Mouse (Mus musculus): Measurements from ENCODE around the gene Zc3h15. TPM values are rescaled to one million over a fixed set of nuclear protein-coding genes. Genes with fewer than 3 reads are reported as not detected.
"Not testable (repeated sequence)": the region's sequence is repeated elsewhere in the genome, so short reads cannot be mapped to it uniquely, and the experiment has no call there.

Gene Zc3h15
- total RNA-seq (2022) = 100 to 1,000 TPM; 123 to 138 (median 133) TPM

- DNase-seq (ENCODE audit: low spot score in 2 of 2) = peak; percentile 85 to 90
These were observed at the start of gene Zc3h15 for GRCm38 (mm10) chr2:83644276-83645252. TSS of gene Zc3h15 (plus strand) at chr2:83644435.

DNA sequence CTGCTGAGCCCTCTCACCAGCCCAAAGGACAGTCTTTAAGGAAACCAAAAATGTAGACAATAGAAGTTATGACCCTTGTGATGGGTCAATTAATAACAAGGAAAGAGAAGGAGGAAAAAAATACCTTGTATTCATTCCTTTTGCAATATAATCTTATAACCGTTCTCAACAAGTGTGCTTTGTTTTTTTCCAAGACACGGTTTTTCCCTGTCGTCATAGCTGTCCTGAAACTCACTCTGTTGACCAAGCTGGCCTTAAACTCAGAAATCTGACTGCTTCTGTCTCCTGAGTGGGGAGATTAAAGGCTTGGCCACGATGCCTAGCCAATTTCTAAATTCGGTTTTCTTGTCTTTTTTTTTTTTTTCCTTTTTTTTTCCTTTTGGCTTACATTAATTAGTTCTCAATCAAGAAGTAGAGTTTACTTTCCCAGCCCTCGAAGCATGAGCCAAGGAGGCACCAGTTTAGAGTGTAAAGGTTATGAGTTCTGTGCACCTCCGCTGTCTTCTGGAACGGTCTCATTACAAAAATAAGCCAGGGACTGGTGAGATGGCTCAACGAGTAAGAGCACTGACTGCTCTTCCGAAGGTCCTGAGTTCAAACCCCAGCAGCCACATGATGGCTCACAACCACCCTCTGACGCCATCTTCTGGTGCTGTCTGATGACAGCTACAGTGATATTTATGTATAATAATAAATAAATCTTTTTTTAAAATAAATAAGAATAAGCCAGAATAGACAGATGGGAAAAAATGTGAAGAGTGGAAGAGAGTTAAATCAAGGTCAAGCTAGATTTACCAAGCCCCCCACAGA is 23.5 kb upstream of the Zc3h15 start:
- DNase-seq (ENCODE audit: low spot score in 2 of 2) = no peak

- DNase-seq (ENCODE audit: low spot score in 2 of 2) = no peak
These were observed 22.7 kb upstream of the Zc3h15 start for GRCm38 (mm10) chr2:83621511-83621910.

- no peak for DNase-seq (ENCODE audit: low spot score in 2 of 2)
These were observed 21.4 kb upstream of the Zc3h15 start for GRCm38 (mm10) chr2:83622792-83623191.

DNA sequence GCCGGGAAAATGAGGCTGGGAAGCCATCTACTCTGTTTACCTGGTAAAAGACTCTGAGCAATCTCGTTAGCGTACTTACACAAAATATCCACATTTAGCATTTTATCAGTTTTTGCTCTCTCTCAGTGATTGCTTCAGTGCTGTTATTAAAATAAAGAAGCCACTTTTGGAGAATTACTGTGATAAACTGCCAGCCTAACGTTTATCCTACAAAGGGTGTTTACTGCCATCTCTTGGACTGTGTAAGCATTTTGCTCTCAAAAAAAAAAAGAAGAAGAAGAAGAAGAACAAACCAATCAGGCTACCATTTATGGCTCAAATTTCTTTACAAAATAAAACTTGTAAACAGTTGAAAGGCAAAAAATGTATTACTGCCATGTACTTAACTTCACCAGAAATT is 20.2 kb upstream of the Zc3h15 start:
- no peak for DNase-seq (ENCODE audit: low spot score in 2 of 2)

DNA sequence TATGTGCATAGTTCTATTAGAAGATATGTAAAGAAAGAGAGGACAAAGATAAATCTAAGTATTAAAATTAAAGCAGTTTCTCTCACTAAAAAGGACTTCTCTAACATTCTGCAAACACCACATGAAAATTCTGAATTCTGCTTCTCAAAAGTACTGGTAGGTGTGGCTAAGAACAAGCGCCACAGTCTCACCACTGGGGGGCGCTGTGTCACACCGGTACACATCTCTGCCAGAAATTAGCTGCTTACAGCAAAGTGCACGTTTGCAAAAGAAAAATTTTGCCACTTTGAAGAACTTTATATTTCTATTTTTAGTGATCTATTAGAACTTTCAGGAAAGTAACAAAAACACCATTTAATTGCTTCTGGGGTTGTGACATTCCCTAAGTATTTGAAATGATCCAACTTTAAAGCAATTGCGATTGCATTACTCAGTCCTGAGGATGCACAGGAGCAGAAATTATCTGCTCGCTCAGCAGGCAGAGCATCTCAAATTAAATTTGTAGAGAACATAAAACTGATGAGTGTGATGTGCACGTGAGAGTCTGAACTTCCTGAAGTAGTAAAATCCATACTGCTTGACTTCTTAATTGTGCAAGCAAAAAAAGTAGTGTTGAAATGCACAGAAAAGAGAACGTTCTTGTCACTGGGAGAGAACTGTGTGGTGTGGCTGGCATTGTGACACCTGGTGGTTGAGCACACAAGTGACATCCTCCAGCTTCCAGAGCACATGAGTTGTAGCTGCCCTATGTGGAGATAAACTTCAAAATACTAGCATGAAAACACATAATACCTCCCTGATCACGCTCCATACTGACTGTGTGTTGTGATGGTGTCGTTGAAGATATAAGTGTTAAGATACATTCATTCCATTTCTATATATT is 18.8 kb upstream of the Zc3h15 start:
- peak; percentile 24 to 25 for DNase-seq (ENCODE audit: low spot score in 2 of 2)

DNA sequence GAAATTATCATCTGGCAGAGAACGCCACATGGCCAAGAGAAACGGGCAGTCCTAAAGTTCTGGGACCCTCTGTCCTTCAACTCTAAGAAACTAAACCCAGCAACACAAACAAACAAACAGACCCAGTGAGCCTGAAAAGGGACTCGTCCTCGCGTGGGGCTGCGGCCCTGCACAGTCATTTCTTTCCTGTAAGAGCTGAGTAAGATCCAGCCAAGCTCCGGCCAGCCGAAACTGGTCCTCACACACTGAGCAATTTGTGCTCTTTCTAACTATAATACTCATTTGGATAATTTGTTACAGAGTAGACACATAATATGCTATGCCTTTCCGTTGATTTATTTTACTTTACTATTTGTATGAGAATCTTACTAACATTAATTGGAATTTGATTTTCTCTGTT is 17.4 kb upstream of the Zc3h15 start:
- DNase-seq (ENCODE audit: low spot score in 2 of 2) = no peak

DNA sequence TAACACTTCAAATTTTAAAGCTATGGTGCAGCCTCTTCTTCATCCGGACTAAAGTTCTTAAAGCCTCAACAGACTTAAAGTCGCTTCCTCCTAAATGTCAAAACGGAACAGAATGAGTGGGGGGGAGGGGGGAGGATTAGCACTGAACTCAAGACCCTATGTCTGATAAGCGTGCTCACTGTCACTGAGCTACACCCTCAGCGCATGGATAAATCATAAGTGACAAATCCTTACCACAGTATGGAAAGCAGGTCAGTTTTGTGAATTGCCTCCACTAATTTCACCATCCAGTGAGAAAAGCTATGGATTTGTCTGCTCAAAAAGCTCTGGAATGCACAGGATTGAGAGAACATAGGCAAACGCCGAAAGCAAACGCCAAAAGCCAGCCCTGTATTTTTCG is 16.7 kb upstream of the Zc3h15 start:
- no peak for DNase-seq (ENCODE audit: low spot score in 2 of 2)

GRCm38 (mm10) chr2:83627932-83628331 is 16.3 kb upstream of the Zc3h15 start:
- no peak for DNase-seq (ENCODE audit: low spot score in 2 of 2)

GRCm38 (mm10) chr2:83641993-83642392 is 2.2 kb upstream of the Zc3h15 start:
- DNase-seq (ENCODE audit: low spot score in 2 of 2) = no peak

DNA sequence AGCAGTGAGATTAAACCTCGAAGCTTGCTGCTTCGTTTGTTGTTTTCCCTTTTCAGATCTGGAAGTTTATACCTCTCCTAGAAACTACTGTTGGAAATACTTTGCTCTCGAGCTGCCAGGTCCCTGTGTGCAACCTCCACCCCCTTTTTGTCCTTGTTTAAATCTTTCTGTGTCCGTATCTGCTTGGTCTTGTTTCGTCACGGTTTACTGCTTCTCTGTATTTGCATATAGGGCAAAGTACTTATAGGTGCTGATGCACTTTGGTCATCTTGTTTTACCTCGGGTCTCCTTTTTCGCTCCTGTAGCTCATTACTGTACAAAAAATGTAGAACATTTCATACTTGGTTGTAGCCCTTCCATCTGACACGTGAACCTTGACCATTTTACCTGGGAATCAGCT is 4.7 kb downstream of the Zc3h15 start:
- DNase-seq (ENCODE audit: low spot score in 2 of 2) = no peak

DNA sequence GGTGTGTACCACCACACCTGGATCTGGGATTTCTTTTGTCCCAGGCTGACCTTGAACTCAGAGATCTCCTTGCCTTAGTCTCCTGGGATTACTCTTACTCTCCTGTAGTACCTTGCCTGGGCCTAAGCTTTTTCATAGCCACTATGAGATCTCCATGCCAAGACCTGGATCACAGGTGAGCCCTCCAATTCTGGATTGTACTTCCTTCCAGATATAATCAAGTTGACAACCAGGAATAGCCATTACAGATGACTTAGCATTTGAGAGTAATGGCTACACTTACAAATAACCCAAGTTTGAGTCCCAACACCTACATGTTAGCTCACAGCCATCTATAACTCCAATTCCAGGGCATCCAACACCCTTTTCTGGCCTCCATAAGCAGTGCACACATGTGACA is 8.4 kb downstream of the Zc3h15 start:
- DNase-seq (ENCODE audit: low spot score in 2 of 2) = no peak

- DNase-seq (ENCODE audit: low spot score in 2 of 2) = no peak
These were observed 15.0 kb downstream of the Zc3h15 start for GRCm38 (mm10) chr2:83659279-83659678.

GRCm38 (mm10) chr2:83660114-83660513 is 15.9 kb downstream of the Zc3h15 start:
- no peak for DNase-seq (ENCODE audit: low spot score in 2 of 2)

DNA sequence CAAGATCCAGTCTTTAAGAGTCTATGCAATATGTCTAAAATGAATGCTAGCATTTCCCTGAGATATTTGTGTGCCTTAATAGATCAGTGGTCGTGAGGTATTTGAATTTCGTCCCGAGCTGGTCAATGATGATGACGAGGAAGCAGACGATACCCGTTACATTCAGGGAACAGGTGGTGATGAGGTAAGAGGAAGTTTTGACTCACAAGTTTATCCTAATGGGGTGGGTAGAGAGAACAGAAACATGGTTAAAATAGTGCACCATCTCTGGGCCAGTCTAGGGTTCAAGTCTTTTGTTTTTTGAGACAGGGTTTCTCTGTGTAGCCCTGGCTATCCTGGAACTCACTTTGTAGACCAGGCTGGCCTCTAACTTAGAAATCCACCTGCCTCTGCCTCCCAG is 17.1 kb downstream of the Zc3h15 start:
- DNase-seq (ENCODE audit: low spot score in 2 of 2) = no peak

- DNase-seq (ENCODE audit: low spot score in 2 of 2) = not testable (repeated sequence)
These were observed 20.8 kb downstream of the Zc3h15 start for GRCm38 (mm10) chr2:83665051-83665450.

GRCm38 (mm10) chr2:83667430-83667829 is 23.2 kb downstream of the Zc3h15 start:
- no peak for DNase-seq (ENCODE audit: low spot score in 2 of 2)

DNA sequence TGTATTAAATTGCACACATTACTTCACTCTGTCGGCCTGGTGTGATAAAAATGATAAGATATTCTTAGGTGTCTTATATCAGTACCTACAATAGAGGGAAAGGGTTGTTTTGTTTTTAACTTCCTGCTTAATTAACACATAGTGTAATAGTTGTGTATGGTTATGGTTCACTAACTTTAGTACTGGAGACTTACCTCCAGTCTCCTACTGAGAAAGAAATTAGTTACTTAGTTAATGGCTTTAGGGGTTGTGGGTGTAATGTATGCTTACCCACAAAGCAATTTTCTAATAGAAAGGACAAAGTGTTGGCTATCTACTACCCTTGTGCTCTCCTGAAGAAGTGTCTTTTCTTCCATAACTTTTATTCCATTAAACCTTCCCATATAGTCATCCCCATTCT is 23.8 kb downstream of the Zc3h15 start:
- DNase-seq (ENCODE audit: low spot score in 2 of 2) = no peak

DNA sequence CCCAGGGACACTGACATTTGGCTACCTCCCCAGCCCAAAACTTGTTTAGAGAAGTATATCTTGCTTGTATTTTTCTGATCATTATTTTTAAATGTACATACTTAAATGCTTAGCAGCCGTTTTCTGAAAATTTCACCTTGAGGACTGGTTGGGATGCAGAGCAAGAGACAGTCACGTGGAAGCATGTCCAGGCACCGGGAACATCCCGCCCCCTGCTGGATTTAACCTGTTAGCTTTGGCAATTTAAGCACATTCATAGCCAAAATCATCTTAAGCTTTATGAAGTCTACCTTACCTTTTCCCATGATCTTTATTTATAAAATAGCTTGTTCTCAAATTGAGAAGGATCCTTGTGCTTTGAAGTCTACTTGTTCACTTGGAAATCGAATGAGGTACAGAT is 25.8 kb downstream of the Zc3h15 start:
- no peak for DNase-seq (ENCODE audit: low spot score in 2 of 2)

- peak in 1 of 2 experiments; percentile 29 for DNase-seq (ENCODE audit: low spot score in 2 of 2)
These were observed 27.6 kb downstream of the Zc3h15 start for GRCm38 (mm10) chr2:83671843-83672242.

DNA sequence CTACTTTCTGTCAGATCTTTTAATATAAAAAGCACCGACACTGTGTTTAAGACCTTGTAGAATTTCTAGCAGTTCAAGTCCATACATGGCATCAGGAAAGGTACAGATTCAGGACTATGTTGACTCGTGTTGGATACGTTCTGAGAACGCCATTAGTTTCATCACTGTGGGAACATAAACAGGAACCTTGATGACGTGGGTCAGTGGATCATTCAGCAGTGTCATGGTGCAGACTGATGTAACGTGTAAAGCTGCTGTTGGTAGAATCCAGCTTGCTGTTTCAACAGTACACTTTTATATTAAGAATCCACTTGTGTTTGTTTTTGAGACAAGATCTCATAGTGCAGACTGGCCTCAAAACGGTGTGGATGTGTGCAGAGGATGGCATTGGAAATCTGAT is 28.8 kb downstream of the Zc3h15 start:
- no peak for DNase-seq (ENCODE audit: low spot score in 2 of 2)
